Mouse (Mus musculus) natural killer cell, adult 2 months (primary cell): Measurements from ENCODE around the gene Stambp.

Source experiments
- DNase-seq, 2 experiments: peaks; one replicate each; pipeline ENCODE4 v3.0.0; 2022; ENCODE audit warnings: low spot score in 2 of 2

Gene Stambp

GRCm38 (mm10) chr6:83568901-83569862 lies 3.3 kb downstream of the Stambp start:
- no peak for DNase-seq

GRCm38 (mm10) chr6:83555972-83556371 lies 16.6 kb downstream of the Stambp start:
- DNase-seq = no peak

GRCm38 (mm10) chr6:83548346-83548745 lies 24.2 kb downstream of the Stambp start:
- DNase-seq = no peak

- DNase-seq = no peak
Observed at GRCm38 (mm10) chr6:83545778-83546177, 26.8 kb downstream of the Stambp start.

GRCm38 (mm10) chr6:83541756-83542456 lies 30.6 kb downstream of the Stambp start:
- DNase-seq = no peak

GRCm38 (mm10) chr6:83540017-83540416 lies 32.5 kb downstream of the Stambp start:
- DNase-seq = no peak

- DNase-seq = no peak
Observed at GRCm38 (mm10) chr6:83536795-83537059, 35.8 kb downstream of the Stambp start.

- DNase-seq = no peak
Observed at GRCm38 (mm10) chr6:83536028-83536794, 36.3 kb downstream of the Stambp start, which contains the start of gene Actg2. Actg2 (minus strand) TSS chr6:83536265.

GRCm38 (mm10) chr6:83532608-83533007 lies 39.9 kb downstream of the Stambp start:
- DNase-seq = no peak

- DNase-seq = no peak
Observed at GRCm38 (mm10) chr6:83523194-83523593, 49.3 kb downstream of the Stambp start.

GRCm38 (mm10) chr6:83521784-83522183 lies 50.7 kb downstream of the Stambp start:
- no peak for DNase-seq

- no peak for DNase-seq
Observed at GRCm38 (mm10) chr6:83518637-83519036, 53.9 kb downstream of the Stambp start.

GRCm38 (mm10) chr6:83515172-83515571 lies 57.4 kb downstream of the Stambp start:
- DNase-seq = no peak

- peak; percentile 47 to 72 for DNase-seq
Observed at GRCm38 (mm10) chr6:83512495-83512894, 60.0 kb downstream of the Stambp start.

- no peak for DNase-seq
Observed at GRCm38 (mm10) chr6:83510210-83510609, 62.3 kb downstream of the Stambp start.

GRCm38 (mm10) chr6:83509442-83509841 lies 63.1 kb downstream of the Stambp start:
- DNase-seq = no peak

- no peak for DNase-seq
Observed at GRCm38 (mm10) chr6:83507168-83507546, 65.4 kb downstream of the Stambp start.

- DNase-seq = peak; percentile 98 to 99
Observed at GRCm38 (mm10) chr6:83506258-83507167, 66.0 kb downstream of the Stambp start, which contains the start of gene Dguok. Dguok (minus strand) TSS chr6:83506969.

- DNase-seq = no peak
Observed at GRCm38 (mm10) chr6:83505554-83505953, 67.0 kb downstream of the Stambp start.

- DNase-seq = peak; percentile 30 to 48
Observed at GRCm38 (mm10) chr6:83503361-83503760, 69.2 kb downstream of the Stambp start.

- DNase-seq = no peak
Observed at GRCm38 (mm10) chr6:83502656-83503055, 69.9 kb downstream of the Stambp start.
